Mouse (Mus musculus) G1E-ER4 (cell line): Measurements from ENCODE around the gene Zfp553. TPM values are rescaled to one million over a fixed set of nuclear protein-coding genes. Genes with fewer than 3 reads are reported as not detected.

ENCODE experiments used
- GATA1 ChIP-seq: IDR thresholded peaks from one replicate; pipeline ENCODE4 v1.8.0; 2012; ENCODE audit warnings: low read length, inconsistent platforms
- polyA plus RNA-seq: library from polyadenylated mRNA; stranded (reverse); fragments of >175 nt; gene quantifications from 2 replicates; pipeline ENCODE4 v1.2.3, GENCODE M21; 2012

Zfp553 gene
- polyA plus RNA-seq, 1 experiment: 38.1 TPM

- TF ChIP-seq GATA1: no peak
These were observed 14.8 kb upstream of the Zfp553 start for GRCm38 (mm10) chr7:127217901-127218642.

- TF ChIP-seq GATA1: no peak
These were observed 14.2 kb upstream of the Zfp553 start for GRCm38 (mm10) chr7:127218670-127219069.

- no peak for TF ChIP-seq GATA1
These were observed 12.4 kb upstream of the Zfp553 start for GRCm38 (mm10) chr7:127220440-127220839.

- TF ChIP-seq GATA1: no peak
These were observed 9.8 kb upstream of the Zfp553 start for GRCm38 (mm10) chr7:127223106-127223505.

GRCm38 (mm10) chr7:127223515-127224478 is 9.1 kb upstream of the Zfp553 start:
- no peak for TF ChIP-seq GATA1

- no peak for TF ChIP-seq GATA1
These were observed 8.2 kb upstream of the Zfp553 start for GRCm38 (mm10) chr7:127224616-127225015.

GRCm38 (mm10) chr7:127225147-127225995 is 7.5 kb upstream of the Zfp553 start:
- TF ChIP-seq GATA1: no peak

GRCm38 (mm10) chr7:127228615-127229303 is 4.1 kb upstream of the Zfp553 start:
- TF ChIP-seq GATA1: no peak

- TF ChIP-seq GATA1: no peak
These were observed 1.5 kb upstream of the Zfp553 start for GRCm38 (mm10) chr7:127231376-127231775.

- no peak for TF ChIP-seq GATA1
These were observed 837 bp upstream of the Zfp553 start for GRCm38 (mm10) chr7:127231826-127232621.

- TF ChIP-seq GATA1: no peak
These were observed 498 bp downstream of the Zfp553 start for GRCm38 (mm10) chr7:127233368-127233749.

- peak; percentile 19 for TF ChIP-seq GATA1
These were observed 904 bp downstream of the Zfp553 start for GRCm38 (mm10) chr7:127233765-127234164.

GRCm38 (mm10) chr7:127234777-127235176 is 1.9 kb downstream of the Zfp553 start:
- no peak for TF ChIP-seq GATA1

- TF ChIP-seq GATA1: no peak
These were observed 10.6 kb downstream of the Zfp553 start for GRCm38 (mm10) chr7:127243361-127243867.
